Mouse (Mus musculus) cerebellum, adult 18-20 months (tissue): ENCODE results near the gene Tango6.

Experiments used
- DNase-seq, 2 experiments: peaks; one replicate each; pipeline ENCODE4 v3.0.0; 2021

Gene Tango6

GRCm38 (mm10) chr8:106682971-106683668 is at the start of gene Tango6:
Tango6 (plus strand) TSS chr8:106683068.
- peak; percentile 88 to 93 for DNase-seq

GRCm38 (mm10) chr8:106633361-106634158 is 49.3 kb upstream of the Tango6 start:
- DNase-seq = no peak

- DNase-seq = no peak
These were observed 47.6 kb upstream of the Tango6 start for GRCm38 (mm10) chr8:106635284-106635683.

GRCm38 (mm10) chr8:106637446-106637845 is 45.4 kb upstream of the Tango6 start:
- DNase-seq = no peak

- DNase-seq = no peak
These were observed 44.0 kb upstream of the Tango6 start for GRCm38 (mm10) chr8:106638768-106639295.

- no peak for DNase-seq
These were observed 42.7 kb upstream of the Tango6 start for GRCm38 (mm10) chr8:106640212-106640611.

- no peak for DNase-seq
These were observed 41.9 kb upstream of the Tango6 start for GRCm38 (mm10) chr8:106640921-106641320.

GRCm38 (mm10) chr8:106642172-106642571 is 40.7 kb upstream of the Tango6 start:
- no peak for DNase-seq

- DNase-seq = no peak
These were observed 39.8 kb upstream of the Tango6 start for GRCm38 (mm10) chr8:106643100-106643499.

GRCm38 (mm10) chr8:106644957-106645356 is 37.9 kb upstream of the Tango6 start:
- no peak for DNase-seq

GRCm38 (mm10) chr8:106646153-106646552 is 36.7 kb upstream of the Tango6 start:
- no peak for DNase-seq

GRCm38 (mm10) chr8:106646731-106647130 is 36.1 kb upstream of the Tango6 start:
- DNase-seq = no peak

GRCm38 (mm10) chr8:106647387-106647786 is 35.5 kb upstream of the Tango6 start:
- peak; percentile 67 to 79 for DNase-seq

GRCm38 (mm10) chr8:106648421-106648820 is 34.4 kb upstream of the Tango6 start:
- no peak for DNase-seq

GRCm38 (mm10) chr8:106651994-106652393 is 30.9 kb upstream of the Tango6 start:
- no peak for DNase-seq

- no peak for DNase-seq
These were observed 26.8 kb upstream of the Tango6 start for GRCm38 (mm10) chr8:106656046-106656445.

GRCm38 (mm10) chr8:106672786-106673185 is 10.1 kb upstream of the Tango6 start:
- no peak for DNase-seq

GRCm38 (mm10) chr8:106674318-106674717 is 8.6 kb upstream of the Tango6 start:
- DNase-seq = no peak

GRCm38 (mm10) chr8:106674894-106675293 is 8.0 kb upstream of the Tango6 start:
- no peak for DNase-seq

GRCm38 (mm10) chr8:106684387-106684786 is 1.5 kb downstream of the Tango6 start:
- no peak for DNase-seq

GRCm38 (mm10) chr8:106687479-106687878 is 4.6 kb downstream of the Tango6 start:
- DNase-seq = peak in 1 of 2 experiments; percentile 13

GRCm38 (mm10) chr8:106697748-106698248 is 14.9 kb downstream of the Tango6 start:
- no peak for DNase-seq

- DNase-seq = peak; percentile 21 to 40
These were observed 16.7 kb downstream of the Tango6 start for GRCm38 (mm10) chr8:106699588-106699987.

- no peak for DNase-seq
These were observed 17.3 kb downstream of the Tango6 start for GRCm38 (mm10) chr8:106700131-106700530.
